Comparison of ENCODE assay signal across 8 mouse cellular contexts in the genomic region with DNA sequence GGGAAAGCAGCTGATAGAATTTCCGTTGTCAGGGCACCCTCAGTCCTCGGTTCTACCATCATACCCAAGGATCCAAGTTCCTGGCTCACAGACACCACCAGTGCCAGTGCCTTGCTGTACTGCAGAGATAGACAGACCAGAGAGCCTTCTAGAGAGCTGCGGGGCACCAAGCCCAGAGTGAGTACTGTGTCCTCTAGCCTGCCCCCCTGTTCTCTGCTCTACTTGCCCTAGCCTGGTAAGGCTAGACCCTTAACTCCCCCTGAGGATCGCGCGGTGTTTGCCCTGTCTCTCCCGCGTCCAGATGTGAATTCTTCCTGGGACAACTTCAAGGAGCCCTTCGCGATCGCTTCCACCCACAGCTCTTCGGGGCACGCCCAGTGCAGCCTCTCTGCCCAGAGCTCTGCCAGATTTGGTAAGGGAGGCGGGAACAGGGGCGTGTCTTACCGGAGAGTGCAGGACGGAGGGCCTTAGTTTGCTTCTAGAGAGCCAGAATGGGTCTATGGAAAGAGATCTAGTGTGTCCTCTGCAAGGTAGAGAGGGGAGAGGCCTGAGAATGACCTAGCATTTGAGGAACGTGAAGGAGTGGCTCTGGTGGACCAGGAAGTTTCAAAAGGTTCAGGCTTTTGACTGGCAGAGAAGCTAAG. TPM values are rescaled to one million over a fixed set of nuclear protein-coding genes. Genes with fewer than 3 reads are reported as not detected.
DNase-seq lines count a peak whose midpoint lies in the region; ATAC-seq and TF ChIP-seq lines count a peak whose summit lies in the region.

No protein-coding gene starts in this region.

- ATAC-seq in erythroid progenitor cell, adult 5-6 weeks (replicated peaks; ENCODE audit: low FRiP score, poor library complexity, severe bottlenecking), result peak; percentile 87
- no peak for ATAC-seq in kidney, postnatal 0 days (replicated peaks; ENCODE audit: low FRiP score, low read depth)
- no peak for ATAC-seq in hindbrain, embryonic 13.5 days (ENCODE audit: low FRiP score)

- no peaks in the 10 kb centered on the region for H3K9me3 ChIP-seq in kidney, postnatal 0 days (replicated peaks; ENCODE audit: low read length)
- no peaks in the 10 kb centered on the region for H3K9me3 ChIP-seq in hindbrain, embryonic 13.5 days

- H3K36me3 ChIP-seq in kidney, postnatal 0 days (ENCODE audit: insufficient read depth, low read length), result no peaks in the 10 kb centered on the region; the same call in 1 of the 2 replicates
- peaks cover 6% of the 10 kb centered on the region for H3K36me3 ChIP-seq in hindbrain, embryonic 13.5 days

- H3K4me2 ChIP-seq in kidney, postnatal 0 days (ENCODE audit: low read length), result no peak overlapping the region
- no peak overlapping the region for H3K4me2 ChIP-seq in hindbrain, embryonic 13.5 days

- no peak overlapping the region for H3K4me3 ChIP-seq in kidney, postnatal 0 days (replicated peaks; ENCODE audit: low read depth, low read length)
- H3K4me3 ChIP-seq in hindbrain, embryonic 13.5 days, result no peak overlapping the region

- TF ChIP-seq CTCF in kidney, postnatal 0 days (IDR thresholded peaks at IDR 0.05; ENCODE audit: low read depth), result no peak

- no peak overlapping the region for H3K9ac ChIP-seq in kidney, postnatal 0 days (ENCODE audit: low read depth, low read length)
- H3K9ac ChIP-seq in hindbrain, embryonic 13.5 days, result no peak overlapping the region

- WGBS in kidney, postnatal 0 days, result 9% methylated on average over 18 of the region's 18 CpGs
- WGBS in hindbrain, embryonic 13.5 days, result 9% methylated on average over 18 of the region's 18 CpGs

- no peaks in the 10 kb centered on the region for H3K4me1 ChIP-seq in kidney, postnatal 0 days (replicated peaks; ENCODE audit: insufficient read depth, low read length)
- no peaks in the 10 kb centered on the region for H3K4me1 ChIP-seq in hindbrain, embryonic 13.5 days (replicated peaks)

- H3K27me3 ChIP-seq in kidney, postnatal 0 days (ENCODE audit: insufficient read depth, low read length), result peaks cover 16% of the 10 kb centered on the region
- H3K27me3 ChIP-seq in hindbrain, embryonic 13.5 days, result peaks cover 57% of the 10 kb centered on the region

- peak; percentile 29 for DNase-seq in thymus, postnatal 14 days
- DNase-seq in thymus, postnatal 25 days, result no peak
- peak; percentile 25 for DNase-seq in kidney, postnatal 0 days (ENCODE audit: low spot score)
- peak; percentile 89 for DNase-seq in lung, postnatal 36 days
- no peak for DNase-seq in frontal cortex, postnatal 36 days (ENCODE audit: low spot score in 2 of 2)
- no peak for DNase-seq in layer of hippocampus, postnatal 14 days (ENCODE audit: low spot score in 2 of 2)

- H3K27ac ChIP-seq in kidney, postnatal 0 days, result no peak overlapping the region
- no peak overlapping the region for H3K27ac ChIP-seq in hindbrain, embryonic 13.5 days

RNA-seq across cellular contexts. Expression of a gene that starts 5.9 kb away (rescaled TPM):
- total RNA-seq in erythroid progenitor cell, adult 5-6 weeks (2015; ENCODE audit: low replicate concordance), result not detected in 2 replicates
- not detected in 2 replicates for total RNA-seq in erythroid progenitor cell, adult 5-6 weeks (2017; ENCODE audit: low replicate concordance)
- 0.09 TPM in 1 of 2 replicates, not detected in the other for polyA plus RNA-seq in kidney, postnatal 0 days (2015; fragmentation: Nextera tagmentation; extraction: Ambion mirVana)
- 1 to 10 TPM; 1.5 to 1.8 TPM for total RNA-seq in layer of hippocampus, postnatal 14 days (2021)
- polyA plus RNA-seq in hindbrain, embryonic 13.5 days (2015; fragmentation: Nextera tagmentation; extraction: Ambion mirVana), result 1.8 and 2.4 TPM in 2 replicates

RNA-seq across cellular contexts. Expression of a gene that starts 15.6 kb away (rescaled TPM):
- not detected in 2 replicates for total RNA-seq in erythroid progenitor cell, adult 5-6 weeks (2015; ENCODE audit: low replicate concordance)
- total RNA-seq in erythroid progenitor cell, adult 5-6 weeks (2017; ENCODE audit: low replicate concordance), result not detected in 2 replicates
- 0.04 and 0.08 TPM in 2 replicates for polyA plus RNA-seq in kidney, postnatal 0 days (2015; fragmentation: Nextera tagmentation; extraction: Ambion mirVana)
- total RNA-seq in layer of hippocampus, postnatal 14 days (2021), result 100 to 1,000 TPM; 127 to 140 TPM
- 59.1 and 62.2 TPM in 2 replicates for polyA plus RNA-seq in hindbrain, embryonic 13.5 days (2015; fragmentation: Nextera tagmentation; extraction: Ambion mirVana)

RNA-seq across cellular contexts. Expression of a gene that starts 16.5 kb away (rescaled TPM):
- not detected in 2 replicates for total RNA-seq in erythroid progenitor cell, adult 5-6 weeks (2015; ENCODE audit: low replicate concordance)
- not detected in 2 replicates for total RNA-seq in erythroid progenitor cell, adult 5-6 weeks (2017; ENCODE audit: low replicate concordance)
- not detected in 2 replicates for polyA plus RNA-seq in kidney, postnatal 0 days (2015; fragmentation: Nextera tagmentation; extraction: Ambion mirVana)
- not detected for total RNA-seq in layer of hippocampus, postnatal 14 days (2021)
- polyA plus RNA-seq in hindbrain, embryonic 13.5 days (2015; fragmentation: Nextera tagmentation; extraction: Ambion mirVana), result not detected in 2 replicates

RNA-seq across cellular contexts. Expression of a gene that starts 16.7 kb away (rescaled TPM):
- 2,168 and 2,598 TPM in 2 replicates for total RNA-seq in erythroid progenitor cell, adult 5-6 weeks (2015; ENCODE audit: low replicate concordance)
- total RNA-seq in erythroid progenitor cell, adult 5-6 weeks (2017; ENCODE audit: low replicate concordance), result 2,812 and 2,913 TPM in 2 replicates
- 729 and 747 TPM in 2 replicates for polyA plus RNA-seq in kidney, postnatal 0 days (2015; fragmentation: Nextera tagmentation; extraction: Ambion mirVana)
- total RNA-seq in layer of hippocampus, postnatal 14 days (2021), result 100 to 1,000 TPM; 417 to 431 TPM
- 1,362 and 1,388 TPM in 2 replicates for polyA plus RNA-seq in hindbrain, embryonic 13.5 days (2015; fragmentation: Nextera tagmentation; extraction: Ambion mirVana)

RNA-seq across cellular contexts. Expression of a gene that starts 16.8 kb away (rescaled TPM):
- 82.6 and 141 TPM in 2 replicates for total RNA-seq in erythroid progenitor cell, adult 5-6 weeks (2015; ENCODE audit: low replicate concordance)
- total RNA-seq in erythroid progenitor cell, adult 5-6 weeks (2017; ENCODE audit: low replicate concordance), result 63.3 and 93.8 TPM in 2 replicates
- 101 and 103 TPM in 2 replicates for polyA plus RNA-seq in kidney, postnatal 0 days (2015; fragmentation: Nextera tagmentation; extraction: Ambion mirVana)
- total RNA-seq in layer of hippocampus, postnatal 14 days (2021), result 10 to 100 TPM; 34.3 to 34.4 TPM
- polyA plus RNA-seq in hindbrain, embryonic 13.5 days (2015; fragmentation: Nextera tagmentation; extraction: Ambion mirVana), result 61.4 and 62.1 TPM in 2 replicates

Comparison
In these comparisons a context has a peak if more than half of its experiments do, and no peak if none do; other contexts are left out.
1. DNase-seq: peak in thymus, postnatal 14 days (single experiment), kidney, postnatal 0 days (single experiment) and lung, postnatal 36 days (single experiment); none in thymus, postnatal 25 days (single experiment), frontal cortex, postnatal 36 days (0 of 2) and layer of hippocampus, postnatal 14 days (0 of 2).
2. RNA of a gene that starts 15.6 kb away (total RNA-seq): 127 to 140 TPM in layer of hippocampus, postnatal 14 days; not detected in erythroid progenitor cell, adult 5-6 weeks; every median in the first group is over 100 times any median in the second.